Mouse (Mus musculus) midbrain, embryonic 15.5 days (tissue): ENCODE measurements at regions not wholly inside any gene's neighbourhood (a gene's known extent, or its start where the extent isn't known, plus 50 kb on each side); places are given as distances from the start of the nearest gene placed in this dataset.

ENCODE experiments used
- ATAC-seq: fragments of 200-750 bp; cut with Nextera tagmentation; replicated peaks from 2 replicates; pipeline ENCODE4 v1.8.0; 2017; ENCODE audit warnings: moderate TSS enrichment
- H3K27ac ChIP-seq: fragments of 300-500 bp; sonication (generic); 2 replicates; pipeline ENCODE4 v1.5.1; 2015; ENCODE audit warnings: mild to moderate bottlenecking, inconsistent platforms
- H3K27me3 ChIP-seq: fragments of 300-500 bp; sonication (generic); replicated peaks from 2 replicates; pipeline ENCODE4 v1.6.1; 2015; ENCODE audit warnings: inconsistent platforms
- H3K36me3 ChIP-seq: fragments of 300-500 bp; sonication (generic); replicated peaks from 2 replicates; pipeline ENCODE4 v1.6.1; 2015; ENCODE audit warnings: inconsistent platforms
- H3K4me1 ChIP-seq: fragments of 300-500 bp; sonication (generic); 2 replicates; pipeline ENCODE4 v1.6.1; 2015; ENCODE audit warnings: inconsistent platforms
- H3K4me2 ChIP-seq: fragments of 300-500 bp; sonication (generic); 2 replicates; pipeline ENCODE4 v1.6.1; 2015; ENCODE audit warnings: inconsistent platforms, mild to moderate bottlenecking, moderate library complexity
- H3K4me3 ChIP-seq: fragments of 300-500 bp; sonication (generic); 2 replicates; pipeline ENCODE4 v1.5.1; 2015; ENCODE audit warnings: mild to moderate bottlenecking, inconsistent platforms
- H3K9ac ChIP-seq: fragments of 300-500 bp; sonication (generic); 2 replicates; pipeline ENCODE4 v1.6.1; 2015; ENCODE audit warnings: mild to moderate bottlenecking, inconsistent platforms
- H3K9me3 ChIP-seq: fragments of 300-500 bp; sonication (generic); 2 replicates; pipeline ENCODE4 v1.6.1; 2016; ENCODE audit warnings: inconsistent platforms
- WGBS: fragments of 180-500 bp; shearing (Covaris S2); methylation state at CpG from one replicate; pipeline ENCODE4 v1.1.7; 2015; ENCODE audit warnings: mixed read lengths; 5-methylcytosine and 5-hydroxymethylcytosine counted together

DNA sequence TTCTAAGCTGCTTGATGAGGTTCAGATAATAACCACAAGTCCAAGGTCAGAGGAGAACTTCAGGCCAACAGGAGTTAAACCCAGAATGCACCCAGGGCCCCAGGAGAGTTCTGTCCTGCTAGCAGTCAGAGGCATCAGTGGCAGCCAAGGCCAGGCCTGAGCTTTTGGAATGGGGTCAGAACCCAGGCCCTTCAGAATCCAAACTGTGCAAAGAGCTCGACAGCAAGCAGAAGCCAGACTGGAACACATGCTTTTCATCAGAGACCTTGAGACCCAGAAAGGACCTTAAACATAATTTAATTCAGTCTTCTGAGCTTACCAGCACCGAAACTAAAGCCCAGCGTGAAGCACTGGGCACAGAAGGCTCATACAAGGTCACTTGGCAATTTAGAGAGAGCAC lies 139.9 kb upstream of the Bcl6 start:
- Histone ChIP-seq H3K4me1 (no peaks in the 10 kb centered on the region), H3K36me3 (no peaks in the 10 kb centered on the region), H3K4me3 (no peak overlapping the region), H3K27me3 (no peaks in the 10 kb centered on the region), H3K9ac (no peak overlapping the region), H3K4me2 (no peak overlapping the region), H3K27ac (no peak overlapping the region), H3K9me3 (no peaks in the 10 kb centered on the region)
- WGBS, result 42% methylated on average over 3 of the region's 3 CpGs
- no peak for ATAC-seq

DNA sequence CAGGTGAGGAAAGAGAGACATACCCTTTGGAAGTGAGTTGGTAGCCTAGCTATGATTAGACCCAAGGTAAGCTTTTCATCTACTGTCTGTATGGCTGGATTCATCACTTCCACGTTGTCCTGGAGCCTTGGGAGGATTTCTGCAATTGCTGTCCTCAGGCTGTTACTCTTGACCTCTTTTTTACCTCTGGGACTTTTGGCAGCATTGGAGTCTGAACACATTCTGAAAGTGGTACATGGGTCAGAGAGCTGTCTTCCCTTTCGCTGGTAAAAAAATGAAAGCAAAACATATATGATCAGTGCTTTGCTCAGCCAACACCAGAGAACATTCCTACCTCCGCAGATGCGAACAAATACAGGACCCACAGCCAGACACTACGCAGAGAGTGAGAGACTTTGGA lies 136.1 kb upstream of the Bcl6 start:
- Histone ChIP-seq H3K27ac (no peak overlapping the region), H3K4me2 (no peak overlapping the region), H3K4me3 (no peak overlapping the region), H3K36me3 (no peaks in the 10 kb centered on the region), H3K4me1 (no peaks in the 10 kb centered on the region), H3K27me3 (no peaks in the 10 kb centered on the region), H3K9me3 (no peaks in the 10 kb centered on the region), H3K9ac (no peak overlapping the region)
- 90% methylated on average over 5 of the region's 5 CpGs for WGBS
- no peak for ATAC-seq

DNA sequence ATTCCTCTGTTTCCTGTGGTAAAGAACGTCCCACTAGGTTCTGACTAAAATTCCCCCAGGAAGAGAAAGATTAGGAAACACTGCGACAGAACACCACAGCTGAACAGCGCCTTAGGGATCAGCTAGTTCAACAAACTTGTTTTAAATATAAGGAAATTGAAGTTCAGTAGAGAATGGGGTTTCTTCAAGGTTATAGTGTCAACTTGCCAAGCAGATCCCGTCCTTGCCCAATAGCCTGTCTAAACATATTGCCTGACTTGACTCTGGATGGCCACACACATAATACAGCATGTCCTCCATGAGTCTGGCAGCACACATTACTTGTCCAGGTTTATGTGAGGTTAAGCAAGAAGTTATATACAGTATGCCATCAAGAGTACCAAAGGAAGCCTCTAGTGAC lies 135.4 kb upstream of the Bcl6 start:
- Histone ChIP-seq H3K4me1 (no peaks in the 10 kb centered on the region), H3K4me2 (no peak overlapping the region), H3K27me3 (no peaks in the 10 kb centered on the region), H3K9me3 (no peaks in the 10 kb centered on the region), H3K4me3 (no peak overlapping the region), H3K36me3 (no peaks in the 10 kb centered on the region), H3K27ac (no peak overlapping the region), H3K9ac (no peak overlapping the region)
- 86% methylated on average over 4 of the region's 4 CpGs for WGBS
- no peak for ATAC-seq

DNA sequence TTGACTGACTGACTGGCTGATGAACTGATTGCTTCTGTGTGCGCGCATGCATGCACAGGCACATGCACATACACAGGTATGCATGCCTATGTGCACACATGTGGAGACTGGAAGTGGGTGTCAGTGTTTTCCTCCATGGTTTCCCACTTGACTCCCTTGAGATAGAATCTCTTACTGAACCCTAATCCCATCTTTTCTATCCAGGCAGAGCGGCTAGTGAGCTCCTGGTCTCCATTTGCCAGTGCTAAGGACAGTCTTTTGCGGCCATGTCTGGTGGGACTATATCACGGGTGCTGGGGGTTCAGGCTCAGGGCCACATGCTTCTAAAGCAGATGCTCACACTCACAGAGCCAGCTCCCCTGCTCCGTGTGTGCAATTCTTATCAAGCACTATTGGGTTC lies 133.0 kb upstream of the Bcl6 start:
- Histone ChIP-seq H3K9me3 (no peaks in the 10 kb centered on the region), H3K36me3 (no peaks in the 10 kb centered on the region), H3K4me2 (no peak overlapping the region), H3K27me3 (no peaks in the 10 kb centered on the region), H3K4me1 (no peaks in the 10 kb centered on the region), H3K27ac (no peak overlapping the region), H3K9ac (no peak overlapping the region), H3K4me3 (no peak overlapping the region)
- no peak for ATAC-seq
- 94% methylated on average over 6 of the region's 6 CpGs for WGBS

DNA sequence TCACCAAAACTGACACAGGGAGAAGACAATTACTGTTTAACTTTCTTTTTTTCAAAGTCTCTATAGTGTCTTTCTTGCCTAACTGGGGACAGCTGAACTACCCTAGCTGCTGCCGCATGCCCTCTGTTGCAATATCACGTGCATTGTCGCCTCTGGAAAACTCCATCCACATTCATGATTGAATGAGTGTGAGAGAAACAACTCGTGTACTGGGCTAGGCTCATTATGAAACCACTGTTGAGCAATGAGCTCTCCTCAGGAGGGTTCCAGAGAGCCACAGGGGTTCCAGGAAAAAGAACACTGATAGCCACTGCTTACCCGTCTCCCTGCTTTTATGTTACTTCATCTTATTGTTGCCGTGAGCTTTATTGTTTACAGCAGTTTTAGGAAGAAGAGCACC lies 132.2 kb upstream of the Bcl6 start:
- H3K9me3 ChIP-seq, result no peaks in the 10 kb centered on the region

DNA sequence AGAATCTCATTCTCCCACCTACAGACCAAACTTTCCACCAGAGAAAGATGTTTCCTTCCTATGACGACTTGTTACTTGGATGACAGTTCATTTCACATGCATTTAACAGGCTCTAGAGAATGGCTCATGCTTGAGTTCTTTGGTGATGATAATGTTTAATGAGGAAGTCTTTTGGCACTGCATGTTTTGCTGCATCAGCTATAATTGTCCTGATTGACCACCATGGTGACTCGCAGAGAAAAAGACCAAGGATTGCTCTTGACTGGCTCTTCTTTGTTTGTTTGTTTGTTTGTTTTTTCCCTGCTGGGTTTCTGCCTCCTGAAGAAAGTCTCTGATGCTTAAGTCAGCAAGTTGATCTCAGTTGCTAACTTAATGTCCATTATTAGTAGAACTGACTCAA lies 129.8 kb upstream of the Bcl6 start:
- Histone ChIP-seq H3K9ac (no peak overlapping the region), H3K4me1 (no peaks in the 10 kb centered on the region), H3K9me3 (no peaks in the 10 kb centered on the region), H3K27ac (no peak overlapping the region), H3K4me2 (no peak overlapping the region), H3K4me3 (no peak overlapping the region), H3K27me3 (no peaks in the 10 kb centered on the region), H3K36me3 (no peaks in the 10 kb centered on the region)
- 90% methylated on average over 2 of the region's 2 CpGs for WGBS
- no peak for ATAC-seq

More for the DNA sequence above, 132.2 kb upstream of the Bcl6 start:
- no peak for ATAC-seq
- H3K9ac ChIP-seq, result no peak overlapping the region
- H3K4me1 ChIP-seq, result no peaks in the 10 kb centered on the region
- H3K27ac ChIP-seq, result no peak overlapping the region
- no peak overlapping the region for H3K4me2 ChIP-seq
- no peaks in the 10 kb centered on the region for H3K36me3 ChIP-seq
- no peaks in the 10 kb centered on the region for H3K27me3 ChIP-seq
- WGBS, result 56% methylated on average over 6 of the region's 6 CpGs
- no peak overlapping the region for H3K4me3 ChIP-seq

DNA sequence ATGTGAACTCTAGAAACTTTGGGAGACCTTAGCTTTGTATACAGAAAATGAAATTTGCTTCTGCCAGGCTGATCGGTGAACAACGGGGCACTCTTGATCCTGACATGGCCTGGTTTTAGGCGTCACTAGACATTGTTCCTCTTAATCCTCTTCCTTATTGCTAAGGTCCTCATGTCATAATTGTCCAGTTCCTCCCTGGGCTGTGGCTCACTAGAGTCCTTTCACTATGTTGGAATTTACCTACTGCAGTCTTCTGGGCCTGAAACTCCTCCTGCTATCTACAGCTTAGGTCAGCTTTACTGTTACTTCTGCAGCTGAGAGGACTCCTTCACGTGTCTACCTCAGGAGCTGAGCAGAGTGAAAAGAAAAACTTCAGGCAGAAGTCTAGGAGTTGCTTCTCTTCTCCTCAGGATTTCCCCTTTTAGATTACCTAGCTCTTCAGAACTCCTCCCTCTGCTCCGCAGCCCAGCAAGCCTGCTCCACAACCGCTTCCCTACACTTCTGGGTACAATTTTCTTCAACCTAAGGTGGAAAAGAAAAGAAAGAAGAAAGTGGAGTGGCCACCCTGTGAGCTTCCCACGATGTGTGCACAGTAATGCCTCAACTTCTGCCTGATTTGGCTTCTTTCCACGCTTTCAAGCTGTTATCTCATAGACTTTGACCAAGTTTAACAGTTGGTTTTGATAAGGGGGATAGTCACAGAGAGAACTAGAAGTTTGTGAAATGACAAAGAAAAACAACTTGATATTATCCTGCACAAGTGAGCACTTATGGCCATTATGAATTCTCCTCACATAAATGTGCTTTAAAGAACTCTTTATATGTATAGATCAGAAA lies 114.4 kb upstream of the Bcl6 start:
- no peak overlapping the region for H3K9ac ChIP-seq
- no peak overlapping the region for H3K4me2 ChIP-seq
- H3K4me3 ChIP-seq, result no peak overlapping the region
- H3K36me3 ChIP-seq, result no peaks in the 10 kb centered on the region
- H3K27ac ChIP-seq, result no peak overlapping the region
- no peaks in the 10 kb centered on the region for H3K27me3 ChIP-seq
- no peaks in the 10 kb centered on the region for H3K9me3 ChIP-seq
- 75% methylated on average over 8 of the region's 8 CpGs for WGBS
- no peaks in the 10 kb centered on the region for H3K4me1 ChIP-seq
- ATAC-seq, result no peak

DNA sequence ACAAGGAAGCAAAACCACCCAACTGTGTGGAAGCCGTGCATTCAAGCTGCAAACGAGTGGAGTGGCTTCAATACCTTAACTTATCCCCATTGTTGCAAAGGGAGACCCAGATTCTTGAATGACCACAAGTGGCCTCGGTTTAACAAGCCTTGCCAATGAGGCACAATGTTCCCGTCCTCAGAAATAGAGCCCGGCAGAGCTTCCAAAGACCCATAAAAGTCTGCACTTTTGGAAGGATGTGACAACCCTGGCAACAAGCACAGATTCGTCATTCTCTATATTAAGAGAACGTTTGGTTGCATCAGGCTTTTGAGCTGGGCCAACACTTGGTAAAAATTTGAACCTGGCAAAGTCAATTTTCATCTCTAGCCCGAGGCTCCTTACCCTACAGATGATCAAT lies 108.9 kb upstream of the Bcl6 start:
- no peak for ATAC-seq
- Histone ChIP-seq H3K4me3 (no peak overlapping the region), H3K4me2 (no peak overlapping the region), H3K9ac (no peak overlapping the region), H3K9me3 (no peaks in the 10 kb centered on the region), H3K27me3 (no peaks in the 10 kb centered on the region), H3K36me3 (no peaks in the 10 kb centered on the region), H3K27ac (no peak overlapping the region), H3K4me1 (no peaks in the 10 kb centered on the region)
- 51% methylated on average over 8 of the region's 8 CpGs for WGBS

DNA sequence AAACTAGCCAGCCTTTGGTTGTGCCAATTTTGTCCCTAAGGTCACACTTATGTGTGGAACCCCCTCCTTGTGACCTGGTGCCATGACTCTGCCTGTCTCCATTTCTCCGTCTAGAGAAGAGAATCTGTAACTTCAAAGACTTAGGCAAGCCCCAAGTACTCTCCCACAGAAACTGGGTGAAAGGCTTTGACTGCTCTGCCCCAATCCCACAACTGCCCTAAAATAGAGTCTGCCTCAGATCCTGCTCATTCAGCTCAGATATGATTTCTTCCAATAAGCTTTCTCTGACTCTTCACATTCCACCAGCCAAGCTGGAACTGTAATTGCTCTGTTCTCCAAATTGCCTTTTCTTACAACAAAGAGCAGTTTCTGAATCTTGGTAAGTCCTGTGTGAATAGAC lies 107.4 kb upstream of the Bcl6 start:
- Histone ChIP-seq H3K36me3 (no peaks in the 10 kb centered on the region), H3K4me3 (no peak overlapping the region), H3K4me1 (no peaks in the 10 kb centered on the region), H3K9me3 (no peaks in the 10 kb centered on the region), H3K9ac (no peak overlapping the region), H3K4me2 (no peak overlapping the region), H3K27me3 (no peaks in the 10 kb centered on the region), H3K27ac (no peak overlapping the region)
- ATAC-seq, result no peak
- WGBS, result 42% methylated on average over 1 of the region's 1 CpGs

DNA sequence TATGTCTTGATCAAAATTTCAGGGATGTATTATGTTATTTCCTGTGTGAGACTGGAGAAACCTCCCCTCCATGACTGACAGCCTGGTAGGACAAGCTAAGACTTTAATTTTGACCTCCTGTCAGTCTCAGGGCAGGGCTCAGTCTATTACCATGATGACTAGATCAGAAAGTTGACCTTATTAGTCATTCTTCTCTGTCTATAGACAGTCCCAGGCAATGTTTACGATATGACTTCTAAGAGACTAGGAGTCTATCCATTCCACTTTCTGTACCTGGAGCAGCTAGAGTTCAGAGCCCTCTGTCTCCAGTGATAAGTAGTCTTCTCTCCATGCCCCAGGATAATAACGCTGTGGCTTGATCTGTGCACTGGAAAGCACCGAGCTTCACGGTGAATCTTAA lies 107.0 kb upstream of the Bcl6 start:
- Histone ChIP-seq H3K36me3 (no peaks in the 10 kb centered on the region), H3K9ac (no peak overlapping the region), H3K27ac (no peak overlapping the region), H3K9me3 (no peaks in the 10 kb centered on the region), H3K4me1 (no peaks in the 10 kb centered on the region), H3K27me3 (no peaks in the 10 kb centered on the region), H3K4me3 (no peak overlapping the region), H3K4me2 (no peak overlapping the region)
- ATAC-seq, result no peak
- 92% methylated on average over 4 of the region's 4 CpGs for WGBS

DNA sequence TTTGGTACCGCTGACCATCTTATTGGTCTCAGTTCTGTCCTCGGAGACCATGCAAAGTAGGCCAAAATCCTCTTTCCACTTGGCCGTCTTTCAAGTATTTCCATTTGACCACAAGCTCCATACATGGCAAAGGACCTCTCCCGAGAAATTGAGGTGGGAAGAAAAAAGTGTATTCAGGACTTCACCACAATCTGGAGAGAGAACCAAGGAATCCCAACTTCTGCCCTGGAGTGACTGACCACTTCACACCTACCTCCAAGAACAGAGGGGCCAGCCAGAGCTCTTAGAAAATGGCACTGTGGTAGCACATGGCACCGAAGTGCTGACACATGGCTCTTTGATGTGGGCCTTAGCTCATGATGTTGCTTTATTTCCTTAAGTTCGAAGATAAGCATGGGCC lies 105.9 kb upstream of the Bcl6 start:
- WGBS, result 90% methylated on average over 6 of the region's 6 CpGs
- H3K36me3 ChIP-seq, result no peaks in the 10 kb centered on the region
- H3K9me3 ChIP-seq, result no peaks in the 10 kb centered on the region
- ATAC-seq, result no peak
- H3K9ac ChIP-seq, result no peak overlapping the region
- no peaks in the 10 kb centered on the region for H3K4me1 ChIP-seq
- H3K27me3 ChIP-seq, result no peaks in the 10 kb centered on the region
- no peak overlapping the region for H3K4me3 ChIP-seq
- H3K4me2 ChIP-seq, result no peak overlapping the region
- no peak overlapping the region for H3K27ac ChIP-seq

DNA sequence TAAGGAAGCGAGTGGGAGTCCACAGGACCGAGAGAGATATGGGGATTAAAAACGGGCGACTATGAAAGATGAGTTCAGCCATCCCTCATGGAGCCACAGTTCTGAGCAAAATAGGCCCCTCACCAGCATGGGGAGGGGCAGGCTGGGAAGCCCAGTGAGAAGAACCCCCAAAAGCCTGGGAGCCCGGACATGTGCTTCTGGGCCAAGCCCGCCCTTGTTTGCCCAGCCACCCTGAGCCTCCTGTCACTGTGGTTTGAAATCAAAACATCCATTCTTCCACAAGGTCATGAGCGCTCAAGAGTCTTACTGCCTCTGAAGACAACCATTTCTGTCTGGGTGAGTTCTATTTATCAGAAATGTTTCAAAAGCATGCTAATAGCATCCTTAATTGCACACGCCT lies 105.0 kb upstream of the Bcl6 start:
- no peaks in the 10 kb centered on the region for H3K4me1 ChIP-seq
- H3K9ac ChIP-seq, result no peak overlapping the region
- no peak for ATAC-seq
- 95% methylated on average over 8 of the region's 8 CpGs for WGBS
- H3K27me3 ChIP-seq, result no peaks in the 10 kb centered on the region
- H3K27ac ChIP-seq, result no peak overlapping the region
- H3K9me3 ChIP-seq, result no peaks in the 10 kb centered on the region
- no peak overlapping the region for H3K4me2 ChIP-seq
- H3K36me3 ChIP-seq, result no peaks in the 10 kb centered on the region
- H3K4me3 ChIP-seq, result no peak overlapping the region

DNA sequence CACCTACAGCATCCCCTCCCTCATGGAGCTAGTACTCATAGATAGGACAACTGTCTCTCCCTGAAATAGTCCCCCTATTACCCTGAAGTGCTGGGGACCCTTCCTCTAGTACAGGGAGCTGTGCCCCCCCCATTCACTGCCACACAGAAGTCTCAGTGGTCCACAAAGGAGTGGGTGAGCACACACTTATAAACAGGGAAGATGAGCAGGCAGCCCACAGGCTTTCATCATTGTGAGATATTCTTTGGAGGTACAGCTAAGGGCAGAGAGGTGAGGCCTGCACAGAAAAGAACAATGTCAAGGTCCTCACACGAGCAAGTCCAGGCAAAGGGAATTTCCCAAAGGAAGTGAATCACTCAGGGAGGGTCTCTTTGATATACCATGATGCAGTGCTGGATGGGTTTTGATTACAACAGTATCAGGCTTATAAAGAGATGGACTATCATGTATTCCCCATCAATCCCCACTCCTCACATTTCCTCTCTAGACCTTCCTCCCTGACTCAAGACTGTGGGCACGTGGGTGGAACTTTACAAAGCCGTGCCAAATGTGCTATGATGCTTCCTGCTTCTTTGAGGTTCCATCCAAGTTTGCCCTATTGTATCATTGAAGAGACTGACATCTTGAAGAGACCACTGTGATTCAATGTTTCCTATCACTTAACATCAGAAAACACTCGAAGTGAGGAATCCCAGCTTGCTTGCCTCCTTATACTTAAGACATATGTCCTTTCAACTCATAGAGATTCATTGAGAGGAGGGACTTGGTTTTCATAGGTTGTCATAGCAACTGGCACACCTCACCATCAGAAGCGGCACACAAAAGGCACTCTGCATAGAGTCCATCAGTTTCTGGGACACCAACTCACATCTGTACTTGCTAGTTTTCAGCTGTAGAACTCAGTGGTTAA lies 104.2 kb upstream of the Bcl6 start:
- Histone ChIP-seq H3K4me1 (no peaks in the 10 kb centered on the region), H3K4me2 (no peak overlapping the region), H3K27me3 (no peaks in the 10 kb centered on the region), H3K9me3 (no peaks in the 10 kb centered on the region), H3K9ac (no peak overlapping the region), H3K27ac (no peak overlapping the region), H3K36me3 (no peaks in the 10 kb centered on the region), H3K4me3 (no peak overlapping the region)
- no peak for ATAC-seq
- 78% methylated on average over 5 of the region's 5 CpGs for WGBS
